Mouse (Mus musculus) midbrain, postnatal 0 days (tissue): ENCODE measurements around the gene Psmb9. TPM values are rescaled to one million over a fixed set of nuclear protein-coding genes. Genes with fewer than 3 reads are reported as not detected.

Source experiments
- ATAC-seq: fragments of 200-750 bp; cut with Nextera tagmentation; 2 replicates; pipeline ENCODE4 v1.8.0; 2017; ENCODE audit warnings: moderate number of reproducible peaks, mild to moderate bottlenecking, moderate TSS enrichment, moderate library complexity; ENCODE audit not compliant: low FRiP score
- DNase-seq: peaks from one replicate; pipeline ENCODE4 v3.0.0-alpha.2; 2015; ENCODE audit warnings: low spot score
- H3K27ac ChIP-seq: fragments of 300-500 bp; sonication (generic); 2 replicates; pipeline ENCODE4 v1.5.1; 2014; ENCODE audit warnings: low read depth, mild to moderate bottlenecking, low read length, mixed read lengths
- H3K27me3 ChIP-seq: fragments of 300-500 bp; sonication (generic); 2 replicates; pipeline ENCODE4 v1.6.1; 2014; ENCODE audit warnings: low read length, control low read depth, mixed read lengths; ENCODE audit not compliant: insufficient read depth
- H3K36me3 ChIP-seq: fragments of 300-500 bp; sonication (generic); 2 replicates; pipeline ENCODE4 v1.6.1; 2014; ENCODE audit warnings: low read length, control low read depth, mixed read lengths; ENCODE audit not compliant: insufficient read depth
- H3K4me1 ChIP-seq: fragments of 300-500 bp; sonication (generic); 2 replicates; pipeline ENCODE4 v1.6.1; 2014; ENCODE audit warnings: mild to moderate bottlenecking, control low read depth, antibody characterized with exemption, low read length, mixed read lengths; ENCODE audit not compliant: insufficient read depth
- H3K4me2 ChIP-seq: fragments of 300-500 bp; sonication (generic); 2 replicates; pipeline ENCODE4 v1.6.1; 2014; ENCODE audit warnings: low read depth, mild to moderate bottlenecking, low read length, mixed read lengths; ENCODE audit not compliant: poor library complexity, severe bottlenecking
- H3K4me3 ChIP-seq: fragments of 300-500 bp; sonication (generic); 2 replicates; pipeline ENCODE4 v1.5.1; 2014; ENCODE audit warnings: low read depth, mild to moderate bottlenecking, low read length, moderate library complexity
- H3K9ac ChIP-seq: fragments of 300-500 bp; sonication (generic); replicated peaks from 2 replicates; pipeline ENCODE4 v1.6.1; 2014; ENCODE audit warnings: mild to moderate bottlenecking, low read length, moderate library complexity, mixed read lengths; ENCODE audit not compliant: poor library complexity, severe bottlenecking
- H3K9me3 ChIP-seq: fragments of 300-500 bp; sonication (generic); 2 replicates; pipeline ENCODE4 v1.6.1; 2016; ENCODE audit warnings: low read length, control low read depth
- CTCF ChIP-seq: IDR thresholded peaks from 2 replicates; pipeline ENCODE4 v1.5.1; 2016; ENCODE audit warnings: antibody characterized with exemption, mild to moderate bottlenecking
- WGBS: fragments of 180-500 bp; shearing (Covaris S2); extraction: QIAGEN DNeasy Blood & Tissue Kit; methylation state at CpG from one replicate; pipeline ENCODE4 v1.1.7; 2014; 5-methylcytosine and 5-hydroxymethylcytosine counted together
- polyA plus RNA-seq: library from polyadenylated mRNA; unstranded; fragments of >200 nt; fragmentation: Nextera tagmentation; extraction: Ambion mirVana; gene quantifications from 2 replicates; pipeline ENCODE4 v1.2.1, GENCODE M21; 2015
- total RNA-seq: library from RNA; depleted of rRNA; stranded (reverse); fragments of >200 nt; gene quantifications from 2 replicates; pipeline ENCODE4 v1.2.3, GENCODE M21; 2014

The Psmb9 gene
- total and polyA plus RNA-seq, 2 experiments from 2014 or later = 0.99 to 2.0 TPM

- peak overlapping the region; percentile 54 for H3K4me3 ChIP-seq
- H3K4me2 ChIP-seq = peak overlapping the region; percentile 79
- DNase-seq (no peak), ATAC-seq (no peak)
- peak overlapping the region; percentile 48; the same call in 1 of the 2 replicates for H3K9ac ChIP-seq
- H3K36me3 ChIP-seq = no peaks in the 10 kb centered on the region
- H3K27me3 ChIP-seq = peaks cover 28% of the 10 kb centered on the region
- no peaks in the 10 kb centered on the region for H3K9me3 ChIP-seq
- no peaks in the 10 kb centered on the region; the same call in 1 of the 2 replicates for H3K4me1 ChIP-seq
- no peak overlapping the region for H3K27ac ChIP-seq
- 18% methylated on average over 17 of the region's 18 CpGs for WGBS
- no peak for TF ChIP-seq CTCF
These were observed 17.6 kb upstream of the Psmb9 start for GRCm38 (mm10) chr17:34205021-34205745.

- H3K27me3 ChIP-seq = peaks cover 24% of the 10 kb centered on the region
- H3K9ac ChIP-seq = peak overlapping the region; percentile 48
- peak overlapping the region; percentile 79 for H3K4me2 ChIP-seq
- DNase-seq (peak; percentile 54), ATAC-seq (no peak)
- H3K9me3 ChIP-seq = no peaks in the 10 kb centered on the region
- no peaks in the 10 kb centered on the region for H3K36me3 ChIP-seq
- H3K27ac ChIP-seq = no peak overlapping the region
- 1% methylated on average over 44 of the region's 44 CpGs for WGBS
- peak overlapping the region; percentile 54 for H3K4me3 ChIP-seq
- no peaks in the 10 kb centered on the region; the same call in 1 of the 2 replicates for H3K4me1 ChIP-seq
- peak; percentile 85 for TF ChIP-seq CTCF
These were observed 16.9 kb upstream of the Psmb9 start for GRCm38 (mm10) chr17:34204303-34205010.

DNA sequence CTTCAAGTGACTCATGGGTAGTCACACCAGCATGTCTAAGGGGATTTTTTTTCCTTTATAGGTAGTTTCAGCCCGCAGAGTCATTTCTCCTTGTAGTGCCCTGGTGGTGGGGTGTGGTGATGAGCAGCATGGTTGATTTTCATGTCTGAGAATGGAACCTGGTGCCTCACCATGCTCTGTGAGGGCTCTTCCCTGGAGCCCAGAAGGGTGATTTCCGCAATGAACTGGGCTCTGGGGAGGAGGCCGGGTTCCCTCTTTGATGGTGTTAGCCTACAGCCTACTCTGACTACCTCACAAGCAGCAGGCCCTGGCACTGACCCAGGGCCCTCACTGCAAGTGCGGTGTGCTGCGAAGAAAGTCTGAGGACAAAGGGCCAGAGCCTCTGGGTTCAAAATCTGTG, 15.9 kb upstream of the Psmb9 start, which contains the start of gene Tap2:
Gene Tap2, plus strand, starts transcription at position 84 of the 400 bp plus-strand sequence.
- Histone ChIP-seq H3K27ac (no peak within 1 kb of the TSS), H3K9ac (peak within 1 kb of the TSS; percentile 48), H3K36me3 (no peaks in the 10 kb centered on the region), H3K27me3 (peaks cover 27% of the 10 kb centered on the region), H3K9me3 (no peaks in the 10 kb centered on the region), H3K4me2 (peak within 1 kb of the TSS; percentile 79), H3K4me1 (no peaks in the 10 kb centered on the region; the same call in 1 of the 2 replicates), H3K4me3 (peak within 1 kb of the TSS; percentile 54)
- no peak for ATAC-seq
- TF ChIP-seq CTCF = no peak
- DNase-seq = no peak
- 70% methylated on average over 5 of the region's 5 CpGs for WGBS

DNA sequence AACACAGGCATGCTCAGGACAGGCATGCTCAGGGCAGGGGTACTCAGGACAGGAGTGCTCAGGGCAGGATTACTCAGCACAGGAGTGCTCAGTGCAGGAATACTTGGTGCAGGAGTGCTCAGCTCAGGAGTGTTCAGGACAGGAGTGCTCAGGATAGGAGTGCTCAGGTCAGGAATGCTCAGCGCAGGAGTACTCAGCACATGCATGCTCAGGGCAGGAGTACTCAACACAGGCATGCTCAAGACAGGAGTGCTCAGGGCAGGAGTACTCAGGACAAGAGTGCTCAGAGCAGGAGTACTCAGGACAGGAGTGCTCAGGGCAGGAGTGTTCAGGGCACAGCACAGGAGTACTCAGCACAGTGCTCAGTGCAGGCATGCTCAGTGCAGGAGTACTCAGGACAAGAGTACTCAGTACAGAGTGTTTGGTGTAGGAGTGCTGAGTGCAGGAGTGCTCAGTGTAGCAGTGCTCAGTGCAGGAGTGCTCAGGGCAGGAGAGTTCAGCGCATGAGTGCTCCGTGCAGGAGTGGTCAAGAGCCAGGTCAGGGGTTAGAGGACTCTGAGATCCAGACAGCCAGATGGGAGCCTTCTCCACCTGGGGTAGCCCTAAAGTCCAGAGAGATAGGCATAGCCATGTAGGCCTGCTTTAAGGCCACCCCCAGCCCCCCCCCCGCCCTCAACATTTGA, 15.3 kb upstream of the Psmb9 start:
- H3K36me3 ChIP-seq = no peaks in the 10 kb centered on the region
- TF ChIP-seq CTCF = no peak
- H3K4me3 ChIP-seq = no peak overlapping the region
- ATAC-seq (no peak), DNase-seq (no peak)
- 94% methylated on average over 4 of the region's 4 CpGs for WGBS
- H3K9me3 ChIP-seq = no peaks in the 10 kb centered on the region
- H3K27ac ChIP-seq = no peak overlapping the region
- H3K4me2 ChIP-seq = no peak overlapping the region
- H3K9ac ChIP-seq = no peak overlapping the region
- H3K4me1 ChIP-seq = no peaks in the 10 kb centered on the region; the same call in 1 of the 2 replicates
- H3K27me3 ChIP-seq = peaks cover 31% of the 10 kb centered on the region

- DNase-seq (no peak), ATAC-seq (no peak)
- Histone ChIP-seq H3K9me3 (no peaks in the 10 kb centered on the region), H3K4me1 (no peaks in the 10 kb centered on the region; the same call in 1 of the 2 replicates), H3K9ac (no peak overlapping the region), H3K27ac (no peak overlapping the region), H3K4me2 (no peak overlapping the region), H3K4me3 (no peak overlapping the region), H3K27me3 (peaks cover 33% of the 10 kb centered on the region), H3K36me3 (no peaks in the 10 kb centered on the region)
- WGBS = 72% methylated on average over 7 of the region's 7 CpGs
- no peak for TF ChIP-seq CTCF
These were observed 14.0 kb upstream of the Psmb9 start for GRCm38 (mm10) chr17:34201506-34202055.
